Mouse (Mus musculus) myocyte (in vitro differentiated cells): ENCODE results near the gene Gpx3. TPM values are rescaled to one million over a fixed set of nuclear protein-coding genes. Genes with fewer than 3 reads are reported as not detected.

Experiments used
- H3K27me3 ChIP-seq: one replicate; pipeline ENCODE4 v1.6.1; 2011; ENCODE audit not compliant: control insufficient read depth, insufficient read depth, insufficient read length
- H3K36me3 ChIP-seq: one replicate; pipeline ENCODE4 v1.6.1; 2011; ENCODE audit not compliant: control insufficient read depth, insufficient read depth
- H3K4me2 ChIP-seq: one replicate; pipeline ENCODE4 v1.6.1; 2011; ENCODE audit warnings: low read depth, control low read depth
- H3K4me3 ChIP-seq: one replicate; pipeline ENCODE4 v1.5.1; 2011; ENCODE audit warnings: mild to moderate bottlenecking, control low read depth, moderate library complexity
- H3K79me2 ChIP-seq: one replicate; pipeline ENCODE4 v1.6.1; 2011; ENCODE audit not compliant: control insufficient read depth, insufficient read depth
- H3ac ChIP-seq: one replicate; pipeline ENCODE4 v1.6.1; 2011; ENCODE audit not compliant: control insufficient read depth, insufficient read length
- CEBPB ChIP-seq: IDR thresholded peaks from 2 replicates; pipeline ENCODE4 v1.6.1; 2011; ENCODE audit warnings: mild to moderate bottlenecking, moderate library complexity; ENCODE audit not compliant: poor library complexity, insufficient read depth, severe bottlenecking
- E2F4 ChIP-seq: IDR thresholded peaks from one replicate; pipeline ENCODE4 v1.6.1; 2011; ENCODE audit warnings: mild to moderate bottlenecking, control low read depth, moderate library complexity; ENCODE audit not compliant: insufficient read depth
- MAX ChIP-seq: IDR thresholded peaks from one replicate; pipeline ENCODE4 v1.6.1; 2011; ENCODE audit warnings: low read depth, mild to moderate bottlenecking, control low read depth
- MYOD1 ChIP-seq, 3 experiments: IDR thresholded peaks; one replicate each; pipeline ENCODE4 v1.6.1; 2011; ENCODE audit warnings: control low read depth in 2 of 3, low read depth in 2 of 3, mild to moderate bottlenecking in 2 of 3, moderate library complexity in 1 of 3; ENCODE audit not compliant: insufficient read length in 2 of 3, control insufficient read depth in 1 of 3
- MYOG ChIP-seq, 3 experiments: IDR thresholded peaks; one replicate each; pipeline ENCODE4 v1.6.1; 2011; ENCODE audit warnings: control low read depth in 2 of 3, low read depth in 2 of 3, mild to moderate bottlenecking in 2 of 3; ENCODE audit not compliant: insufficient read length in 2 of 3, control insufficient read depth in 1 of 3, insufficient read depth in 1 of 3
- POLR2A ChIP-seq: IDR thresholded peaks from one replicate; pipeline ENCODE4 v1.6.1; 2011; ENCODE audit warnings: low read depth, mild to moderate bottlenecking, control low read depth, moderate library complexity; ENCODE audit not compliant: insufficient read length
- POLR2AphosphoS2 ChIP-seq: IDR thresholded peaks from one replicate; pipeline ENCODE4 v1.6.1; 2011; ENCODE audit warnings: low read depth, control low read depth; ENCODE audit not compliant: insufficient read length
- REST ChIP-seq: IDR thresholded peaks from one replicate; pipeline ENCODE4 v1.6.1; 2011; ENCODE audit warnings: mild to moderate bottlenecking, control low read depth, moderate library complexity; ENCODE audit not compliant: insufficient read depth, insufficient read length
- SRF ChIP-seq: IDR thresholded peaks from one replicate; pipeline ENCODE4 v1.6.1; 2011; ENCODE audit warnings: low read depth; ENCODE audit not compliant: control insufficient read depth, insufficient read length
- TCF12 ChIP-seq: IDR thresholded peaks from one replicate; pipeline ENCODE4 v1.6.1; 2011; ENCODE audit warnings: mild to moderate bottlenecking, control low read depth; ENCODE audit not compliant: poor library complexity, insufficient read depth, severe bottlenecking
- TCF3 ChIP-seq: IDR thresholded peaks from one replicate; pipeline ENCODE4 v1.6.1; 2011; ENCODE audit warnings: low read depth, control low read depth; ENCODE audit not compliant: insufficient read length
- USF1 ChIP-seq: IDR thresholded peaks from one replicate; pipeline ENCODE4 v1.6.1; 2011; ENCODE audit warnings: low read depth, mild to moderate bottlenecking, control low read depth, moderate library complexity
- polyA plus RNA-seq: library from polyadenylated mRNA; unstranded; fragments of >200 nt; fragmentation: generic; extraction: Trizol; gene quantifications from one replicate; pipeline ENCODE4 v1.2.1, GENCODE M21; 2012; ENCODE audit warnings: missing spikeins

The Gpx3 gene
- polyA plus RNA-seq, 1 experiment: 9.4 TPM

- Histone ChIP-seq H3K36me3 (peaks cover 50% of the 10 kb centered on the region), H3K27me3 (no peaks in the 10 kb centered on the region), H3K4me3 (no peak overlapping the region), H3K4me2 (no peak overlapping the region), H3K79me2 (peaks cover 32% of the 10 kb centered on the region), H3ac (no peak overlapping the region)
- TF ChIP-seq POLR2AphosphoS2 (peak; percentile 27), CEBPB (no peak)
Measured at GRCm38 (mm10) chr11:54869318-54869717, 32.9 kb upstream of the Gpx3 start.

GRCm38 (mm10) chr11:54871831-54872537, 30.3 kb upstream of the Gpx3 start:
- no peak overlapping the region for H3K4me2 ChIP-seq
- no peaks in the 10 kb centered on the region for H3K27me3 ChIP-seq
- peaks cover 28% of the 10 kb centered on the region for H3K79me2 ChIP-seq
- H3K36me3 ChIP-seq: peaks cover 52% of the 10 kb centered on the region
- no peak overlapping the region for H3K4me3 ChIP-seq
- no peak overlapping the region for H3ac ChIP-seq
- no peak for TF ChIP-seq REST
- TF ChIP-seq POLR2AphosphoS2: peak; percentile 73
- TF ChIP-seq POLR2A: peak; percentile 19

- Histone ChIP-seq H3K4me3 (no peak overlapping the region), H3K4me2 (no peak overlapping the region), H3K27me3 (no peaks in the 10 kb centered on the region), H3ac (no peak overlapping the region), H3K79me2 (no peaks in the 10 kb centered on the region), H3K36me3 (peaks cover 33% of the 10 kb centered on the region)
- TF ChIP-seq POLR2A (no peak), CEBPB (no peak)
Measured at GRCm38 (mm10) chr11:54876031-54876430, 26.2 kb upstream of the Gpx3 start.

- Histone ChIP-seq H3K4me2 (peak overlapping the region; percentile 10), H3K27me3 (no peaks in the 10 kb centered on the region), H3K36me3 (peaks cover 6% of the 10 kb centered on the region), H3K79me2 (no peaks in the 10 kb centered on the region), H3ac (no peak overlapping the region), H3K4me3 (no peak overlapping the region)
- no peak for TF ChIP-seq E2F4
- TF ChIP-seq USF1: no peak
- TF ChIP-seq MAX: no peak
Measured at GRCm38 (mm10) chr11:54878893-54879292, 23.4 kb upstream of the Gpx3 start.

GRCm38 (mm10) chr11:54879434-54879833, 22.8 kb upstream of the Gpx3 start:
- H3K4me2 ChIP-seq: no peak overlapping the region
- no peaks in the 10 kb centered on the region for H3K27me3 ChIP-seq
- H3ac ChIP-seq: no peak overlapping the region
- TF ChIP-seq TCF3: no peak
- TF ChIP-seq SRF: no peak
- TF ChIP-seq REST: no peak
- peaks cover under 1% of the 10 kb centered on the region for H3K36me3 ChIP-seq
- no peaks in the 10 kb centered on the region for H3K79me2 ChIP-seq
- no peak overlapping the region for H3K4me3 ChIP-seq

- no peaks in the 10 kb centered on the region for H3K36me3 ChIP-seq
- H3K4me2 ChIP-seq: no peak overlapping the region
- H3K4me3 ChIP-seq: no peak overlapping the region
- no peaks in the 10 kb centered on the region for H3K27me3 ChIP-seq
- TF ChIP-seq MYOD1 (IDR thresholded peaks at IDR 0.05; ENCODE audit: control insufficient read depth in 1 of 3, insufficient read length in 2 of 3, low read depth in 2 of 3) (no peak), SRF (no peak), TCF12 (no peak), POLR2AphosphoS2 (no peak), TCF3 (no peak), USF1 (no peak), REST (no peak), POLR2A (no peak), CEBPB (no peak), MAX (no peak), E2F4 (no peak), MYOG (IDR thresholded peaks at IDR 0.05; ENCODE audit: control insufficient read depth in 1 of 3, insufficient read depth in 1 of 3, insufficient read length in 2 of 3, low read depth in 2 of 3) (no peak)
- no peak overlapping the region for H3ac ChIP-seq
- no peaks in the 10 kb centered on the region for H3K79me2 ChIP-seq
Measured at GRCm38 (mm10) chr11:54879922-54880321, 22.3 kb upstream of the Gpx3 start.
